Mouse (Mus musculus) liver, adult 2 months (tissue): ENCODE measurements around the gene Hid1. TPM values are rescaled to one million over a fixed set of nuclear protein-coding genes. Genes with fewer than 3 reads are reported as not detected.

Experiments
- DNase-seq: peaks from one replicate; pipeline ENCODE4 v3.0.0-alpha.2; 2011; ENCODE audit warnings: low read depth, low spot score; ENCODE audit errors: extremely low read depth
- H3K27ac ChIP-seq: fragments of 200-500 bp; replicated peaks from 2 replicates; pipeline ENCODE4 v1.5.1; 2012; ENCODE audit warnings: low read depth, mild to moderate bottlenecking, control low read depth, inconsistent platforms, low read length; ENCODE audit not compliant: insufficient read depth
- H3K27me3 ChIP-seq: fragments of 200-500 bp; 2 replicates; pipeline ENCODE4 v1.6.1; 2012; ENCODE audit warnings: mild to moderate bottlenecking, moderate library complexity, low read length, inconsistent platforms; ENCODE audit not compliant: control insufficient read depth, insufficient read depth
- H3K36me3 ChIP-seq: fragments of 200-500 bp; 2 replicates; pipeline ENCODE4 v1.6.1; 2012; ENCODE audit warnings: low read length, inconsistent platforms; ENCODE audit not compliant: control insufficient read depth, insufficient read depth
- H3K4me1 ChIP-seq: fragments of 200-500 bp; 2 replicates; pipeline ENCODE4 v1.6.1; 2011; ENCODE audit warnings: low read length; ENCODE audit not compliant: control insufficient read depth, insufficient read depth
- H3K4me3 ChIP-seq: fragments of 200-500 bp; 2 replicates; pipeline ENCODE4 v1.5.1; 2011; ENCODE audit warnings: low read depth, mild to moderate bottlenecking, control low read depth, low read length, moderate library complexity; ENCODE audit not compliant: insufficient read depth
- H3K79me2 ChIP-seq: fragments of 200-500 bp; 2 replicates; pipeline ENCODE4 v1.6.1; 2012; ENCODE audit warnings: inconsistent platforms, mild to moderate bottlenecking, low read length, moderate library complexity; ENCODE audit not compliant: control insufficient read depth, insufficient read depth
- H3K9ac ChIP-seq: fragments of 200-500 bp; 2 replicates; pipeline ENCODE4 v1.6.1; 2012; ENCODE audit warnings: low read depth, mild to moderate bottlenecking, control low read depth, inconsistent platforms, low read length
- CTCF ChIP-seq: fragments of 200-500 bp; IDR thresholded peaks from 2 replicates; pipeline ENCODE4 v1.5.1; 2011; ENCODE audit warnings: low read depth, low read length, control low read depth
- POLR2A ChIP-seq: fragments of 200-500 bp; IDR thresholded peaks from 2 replicates; pipeline ENCODE4 v1.6.1; 2011; ENCODE audit warnings: low read length, control low read depth; ENCODE audit not compliant: insufficient read depth; ENCODE audit errors: extremely low read depth
- WGBS: fragments of 180-500 bp; shearing (Covaris S2); methylation state at CpG from one replicate; pipeline ENCODE4 v1.1.7; 2018; 5-methylcytosine and 5-hydroxymethylcytosine counted together
- polyA plus RNA-seq: library from polyadenylated mRNA; depleted of rRNA; stranded (reverse); fragments of >200 nt; gene quantifications from 2 replicates; pipeline ENCODE4 v1.2.3, GENCODE M21; 2012
- total RNA-seq: library from RNA; depleted of rRNA; stranded (reverse); fragments of >200 nt; gene quantifications from 2 replicates; pipeline ENCODE4 v1.2.3, GENCODE M21; 2014

The Hid1 gene
- total and polyA plus RNA-seq, 2 experiments: 0.55 to 3.1 TPM

- 60% methylated on average over 6 of the region's 6 CpGs for WGBS
- TF ChIP-seq CTCF: no peak
- no peak for TF ChIP-seq POLR2A
- no peaks in the 10 kb centered on the region for H3K79me2 ChIP-seq
- no peak overlapping the region for H3K4me3 ChIP-seq
- H3K27ac ChIP-seq: no peak overlapping the region
- DNase-seq: no peak
- no peaks in the 10 kb centered on the region for H3K36me3 ChIP-seq
- H3K4me1 ChIP-seq: no peaks in the 10 kb centered on the region
- H3K9ac ChIP-seq: no peak overlapping the region
- H3K27me3 ChIP-seq: peaks cover 7% of the 10 kb centered on the region; the same call in 1 of the 2 replicates
Observed at GRCm38 (mm10) chr11:115341866-115342265, 25.7 kb downstream of the Hid1 start.

DNA sequence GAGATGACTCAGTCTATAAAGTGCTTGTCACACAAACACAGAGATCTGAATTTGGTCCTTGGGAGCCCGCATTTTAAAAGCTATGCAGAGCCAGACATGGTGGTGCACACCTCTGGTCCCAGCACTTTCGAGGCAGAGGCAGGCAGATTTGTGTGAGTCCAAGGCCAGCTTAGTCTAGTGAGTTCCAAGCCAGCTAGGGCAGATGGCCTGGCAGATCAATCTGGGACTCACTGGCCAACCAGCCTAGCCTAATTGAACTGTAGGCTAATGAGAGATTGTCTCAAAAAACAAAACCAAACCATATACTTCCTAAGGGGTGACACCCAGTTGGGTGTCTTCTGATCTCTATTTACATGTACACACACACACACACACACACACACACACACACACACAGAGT lies 26.3 kb downstream of the Hid1 start:
- Histone ChIP-seq H3K36me3 (no peaks in the 10 kb centered on the region), H3K4me3 (no peak overlapping the region), H3K9ac (no peak overlapping the region), H3K27me3 (peaks cover 7% of the 10 kb centered on the region; the same call in 1 of the 2 replicates), H3K79me2 (no peaks in the 10 kb centered on the region), H3K4me1 (no peaks in the 10 kb centered on the region), H3K27ac (no peak overlapping the region)
- 46% methylated on average over 2 of the region's 2 CpGs for WGBS
- DNase-seq: no peak
- TF ChIP-seq CTCF (no peak), POLR2A (no peak)

DNA sequence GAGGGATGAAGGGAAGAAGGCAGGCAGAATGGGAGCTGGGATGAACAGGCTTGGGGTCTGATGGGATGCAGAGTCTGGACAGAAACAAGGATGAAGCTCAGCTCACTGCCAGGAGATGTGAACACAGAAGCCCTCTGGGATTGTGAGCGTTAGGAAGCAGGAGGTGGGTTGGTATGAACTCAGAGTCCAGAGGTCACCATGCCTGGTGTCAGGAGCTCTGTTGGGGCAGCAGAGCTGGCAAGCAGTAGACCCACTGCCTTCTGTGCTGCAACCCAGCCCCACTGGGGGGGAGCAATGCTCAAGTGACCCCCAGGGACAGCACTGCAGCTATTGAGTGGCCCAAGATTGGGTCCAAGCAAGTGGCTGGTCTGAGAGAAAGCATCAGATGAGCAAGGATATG lies 29.7 kb downstream of the Hid1 start:
- H3K27me3 ChIP-seq: peaks cover 6% of the 10 kb centered on the region; the same call in 1 of the 2 replicates
- no peaks in the 10 kb centered on the region for H3K36me3 ChIP-seq
- H3K27ac ChIP-seq: no peak overlapping the region
- no peak for DNase-seq
- no peak for TF ChIP-seq POLR2A
- no peak for TF ChIP-seq CTCF
- no peak overlapping the region for H3K9ac ChIP-seq
- H3K4me1 ChIP-seq: peaks cover 6% of the 10 kb centered on the region; the same call in 1 of the 2 replicates
- WGBS: 25% methylated on average over 1 of the region's 1 CpGs
- H3K4me3 ChIP-seq: no peak overlapping the region
- H3K79me2 ChIP-seq: no peaks in the 10 kb centered on the region

- H3K27me3 ChIP-seq: peaks cover 6% of the 10 kb centered on the region; the same call in 1 of the 2 replicates
Observed at GRCm38 (mm10) chr11:115337350-115337749, 30.2 kb downstream of the Hid1 start.

DNA sequence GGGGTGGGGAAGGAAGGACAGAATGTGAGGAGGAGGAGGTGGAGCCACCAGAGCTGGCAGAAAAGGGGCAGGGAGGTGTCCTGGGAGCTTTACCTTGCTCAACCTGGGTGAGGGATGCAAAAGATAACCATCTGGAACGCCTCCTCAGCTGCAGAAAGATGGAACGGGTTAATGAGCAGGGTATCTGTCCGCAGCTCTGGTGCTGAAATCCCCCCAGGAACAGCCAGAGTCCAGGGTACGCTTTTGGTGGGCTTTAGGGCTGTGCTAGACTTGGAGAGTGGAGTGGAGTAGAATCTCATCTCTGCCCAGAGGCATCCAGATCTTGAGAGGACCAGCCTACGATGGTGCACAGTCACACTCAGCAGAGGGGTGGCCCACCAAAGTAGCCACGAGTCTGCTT lies 31.4 kb downstream of the Hid1 start:
- no peak for DNase-seq
- no peaks in the 10 kb centered on the region for H3K36me3 ChIP-seq
- no peak overlapping the region for H3K27ac ChIP-seq
- 30% methylated on average over 6 of the region's 6 CpGs for WGBS
- H3K4me1 ChIP-seq: peaks cover 6% of the 10 kb centered on the region; the same call in 1 of the 2 replicates
- no peaks in the 10 kb centered on the region for H3K79me2 ChIP-seq
- H3K27me3 ChIP-seq: peaks cover 6% of the 10 kb centered on the region; the same call in 1 of the 2 replicates
- no peak overlapping the region for H3K9ac ChIP-seq
- H3K4me3 ChIP-seq: no peak overlapping the region
- no peak for TF ChIP-seq POLR2A

More at GRCm38 (mm10) chr11:115337350-115337749, 30.2 kb downstream of the Hid1 start:
- no peak overlapping the region for H3K4me3 ChIP-seq
- WGBS: 57% methylated on average over 3 of the region's 3 CpGs
- no peaks in the 10 kb centered on the region for H3K36me3 ChIP-seq
- no peak for DNase-seq
- no peak for TF ChIP-seq POLR2A
- TF ChIP-seq CTCF: no peak
- H3K79me2 ChIP-seq: no peaks in the 10 kb centered on the region
- no peak overlapping the region for H3K27ac ChIP-seq
- H3K9ac ChIP-seq: no peak overlapping the region
- peaks cover 6% of the 10 kb centered on the region; the same call in 1 of the 2 replicates for H3K4me1 ChIP-seq

GRCm38 (mm10) chr11:115335223-115335622 lies 32.3 kb downstream of the Hid1 start:
- no peak for DNase-seq
- H3K27ac ChIP-seq: no peak overlapping the region
- no peaks in the 10 kb centered on the region for H3K79me2 ChIP-seq
- no peaks in the 10 kb centered on the region for H3K36me3 ChIP-seq
- H3K4me3 ChIP-seq: no peak overlapping the region
- whole genome bisulfite sequencing: 41% methylated on average over 12 of the region's 12 CpGs
- peaks cover 6% of the 10 kb centered on the region; the same call in 1 of the 2 replicates for H3K27me3 ChIP-seq
- H3K4me1 ChIP-seq: peaks cover 6% of the 10 kb centered on the region; the same call in 1 of the 2 replicates
- TF ChIP-seq POLR2A (no peak), CTCF (no peak)
- no peak overlapping the region for H3K9ac ChIP-seq
